Mouse (Mus musculus): Measurements from ENCODE around the gene Irak3. TPM values are rescaled to one million over a fixed set of nuclear protein-coding genes. Genes with fewer than 3 reads are reported as not detected.

The Irak3 gene
- total RNA-seq, 2 experiments from 2014 or later: 0.30 to 0.73 TPM

GRCm38 (mm10) chr10:120169841-120170240 lies 32.1 kb downstream of the Irak3 start:
- DNase-seq (ENCODE audit: extremely low spot score in 1 of 2, low spot score in 2 of 2): no peak
- intact Hi-C loops (cut with DNase I): no loop called here

- intact Hi-C loops (cut with DNase I): no loop called here
- no peak for DNase-seq (ENCODE audit: extremely low spot score in 1 of 2, low spot score in 2 of 2)
Measured at GRCm38 (mm10) chr10:120169064-120169463, 32.9 kb downstream of the Irak3 start.

GRCm38 (mm10) chr10:120168070-120168469 lies 33.9 kb downstream of the Irak3 start:
- intact Hi-C loops (cut with DNase I): no loop called here
- no peak for DNase-seq (ENCODE audit: extremely low spot score in 1 of 2, low spot score in 2 of 2)

- intact Hi-C loops (cut with DNase I): no loop called here
- DNase-seq (ENCODE audit: extremely low spot score in 1 of 2, low spot score in 2 of 2): no peak
Measured at GRCm38 (mm10) chr10:120165793-120166503, 36.0 kb downstream of the Irak3 start.

GRCm38 (mm10) chr10:120164931-120165792 lies 36.8 kb downstream of the Irak3 start:
- intact Hi-C loops (cut with DNase I): no loop called here
- DNase-seq (ENCODE audit: extremely low spot score in 1 of 2, low spot score in 2 of 2): peak in 1 of 2 experiments; percentile 30

GRCm38 (mm10) chr10:120163490-120163889 lies 38.4 kb downstream of the Irak3 start:
- intact Hi-C loops (cut with DNase I): no loop called here

GRCm38 (mm10) chr10:120162840-120163239 lies 39.1 kb downstream of the Irak3 start:
- DNase-seq (ENCODE audit: extremely low spot score in 1 of 2, low spot score in 2 of 2): no peak
- intact Hi-C loops (cut with DNase I): no loop called here

More at GRCm38 (mm10) chr10:120163490-120163889, 38.4 kb downstream of the Irak3 start:
- DNase-seq (ENCODE audit: extremely low spot score in 1 of 2, low spot score in 2 of 2): no peak

GRCm38 (mm10) chr10:120160533-120160932 lies 41.4 kb downstream of the Irak3 start:
- intact Hi-C loops (cut with DNase I): no loop called here
- no peak for DNase-seq (ENCODE audit: extremely low spot score in 1 of 2, low spot score in 2 of 2)

- intact Hi-C loops (cut with DNase I): no loop called here
- no peak for DNase-seq (ENCODE audit: extremely low spot score in 1 of 2, low spot score in 2 of 2)
Measured at GRCm38 (mm10) chr10:120153911-120154310, 48.0 kb downstream of the Irak3 start.

- DNase-seq (ENCODE audit: extremely low spot score in 1 of 2, low spot score in 2 of 2): no peak
- intact Hi-C loops (cut with DNase I): no loop called here
Measured at GRCm38 (mm10) chr10:120151672-120152071, 50.3 kb downstream of the Irak3 start.

- intact Hi-C loops (cut with DNase I): no loop called here
- DNase-seq (ENCODE audit: extremely low spot score in 1 of 2, low spot score in 2 of 2): no peak
Measured at GRCm38 (mm10) chr10:120140916-120141516, 60.9 kb downstream of the Irak3 start.

- intact Hi-C loops (cut with DNase I): no loop called here
- no peak for DNase-seq (ENCODE audit: extremely low spot score in 1 of 2, low spot score in 2 of 2)
Measured at GRCm38 (mm10) chr10:120140193-120140592, 61.7 kb downstream of the Irak3 start.

- no peak for DNase-seq (ENCODE audit: extremely low spot score in 1 of 2, low spot score in 2 of 2)
- intact Hi-C loops (cut with DNase I): no loop called here
Measured at GRCm38 (mm10) chr10:120136020-120136562, 65.8 kb downstream of the Irak3 start.

GRCm38 (mm10) chr10:120133697-120134096 lies 68.2 kb downstream of the Irak3 start:
- intact Hi-C loops (cut with DNase I): no loop called here

GRCm38 (mm10) chr10:120130621-120131020 lies 71.3 kb downstream of the Irak3 start:
- intact Hi-C loops (cut with DNase I): no loop called here
- DNase-seq (ENCODE audit: extremely low spot score in 1 of 2, low spot score in 2 of 2): peak; percentile 51 to 59

More at GRCm38 (mm10) chr10:120133697-120134096, 68.2 kb downstream of the Irak3 start:
- DNase-seq (ENCODE audit: extremely low spot score in 1 of 2, low spot score in 2 of 2): no peak

GRCm38 (mm10) chr10:120128601-120129277 lies 73.2 kb downstream of the Irak3 start:
- DNase-seq (ENCODE audit: extremely low spot score in 1 of 2, low spot score in 2 of 2): no peak
- intact Hi-C loops (cut with DNase I): no loop called here

GRCm38 (mm10) chr10:120125465-120125857 lies 76.5 kb downstream of the Irak3 start:
- intact Hi-C loops (cut with DNase I): loop anchor here (2.0 kb wide), 1 partner anchor 481 kb away; no protein-coding TSS in a partner anchor
- DNase-seq (ENCODE audit: extremely low spot score in 1 of 2, low spot score in 2 of 2): no peak

- DNase-seq (ENCODE audit: extremely low spot score in 1 of 2, low spot score in 2 of 2): peak; percentile 82
- intact Hi-C loops (cut with DNase I): loop anchor here (2.0 kb wide), 1 partner anchor 480 kb away; no protein-coding TSS in a partner anchor
Measured at GRCm38 (mm10) chr10:120124801-120125464, 77.0 kb downstream of the Irak3 start.

All from left cerebral cortex, postnatal 10 days (tissue).